Mouse (Mus musculus): ENCODE data around the gene Tex16.

Gene Tex16

DNA sequence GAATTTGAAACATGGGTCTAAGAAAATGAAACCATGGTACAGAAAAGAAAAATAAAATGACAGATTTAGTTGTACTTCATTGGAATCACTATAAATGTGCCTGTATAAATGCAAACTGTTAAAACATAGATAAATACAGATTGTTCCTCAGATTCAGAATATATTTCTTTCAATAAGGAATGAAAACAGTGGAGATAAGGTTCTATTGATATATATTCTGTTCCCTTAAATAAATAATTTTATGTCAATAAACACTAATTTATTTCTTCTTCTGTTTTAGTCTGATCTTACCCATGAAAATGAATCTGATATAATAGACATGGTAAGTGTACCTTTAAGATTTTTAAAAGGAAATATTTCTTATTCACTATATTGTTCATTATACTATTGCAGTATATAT is at the start of gene Tex16:
Tex16 (plus strand) TSS at position 301 of the 400 bp plus-strand sequence.
- no peak for DNase-seq (ENCODE audit: low read depth)

DNA sequence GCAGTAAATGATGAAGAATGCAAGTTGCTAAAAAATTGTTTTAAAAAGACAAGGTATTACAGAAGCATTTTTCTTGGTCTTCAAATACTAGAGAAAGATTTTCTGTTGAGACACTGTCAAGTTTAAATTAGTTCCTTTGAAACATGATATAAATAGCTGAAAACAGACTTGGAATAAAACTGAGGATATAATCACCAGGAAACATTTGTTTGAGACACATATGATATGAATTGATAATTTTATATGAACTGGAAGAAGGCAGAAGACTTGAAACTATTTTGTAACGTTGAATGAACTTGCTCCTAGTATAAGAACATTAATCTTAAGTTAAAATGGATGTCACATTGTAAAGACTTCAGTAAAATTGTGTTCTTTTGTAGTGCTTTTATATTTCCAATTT is 11.1 kb upstream of the Tex16 start:
- no peak for DNase-seq (ENCODE audit: low read depth)

Data from 416B (cell line).